Mouse (Mus musculus) retina, embryonic 14.5 days (tissue): ENCODE measurements around the gene Mtmr14.

ENCODE experiments used
- DNase-seq: peaks from one replicate; pipeline ENCODE4 v3.0.0-alpha.2; 2015; ENCODE audit warnings: low spot score

Mtmr14 gene

GRCm38 (mm10) chr6:113237542-113238270 lies at the start of gene Mtmr14:
Gene Mtmr14, plus strand, starts transcription at chr6:113237843.
- DNase-seq, result peak; percentile 99

GRCm38 (mm10) chr6:113193765-113194460 lies 43.7 kb upstream of the Mtmr14 start:
- peak; percentile 63 for DNase-seq

- peak; percentile 28 for DNase-seq
Observed at GRCm38 (mm10) chr6:113194517-113194840, 43.2 kb upstream of the Mtmr14 start.

GRCm38 (mm10) chr6:113194841-113195595 lies 42.6 kb upstream of the Mtmr14 start, which contains the start of gene Lhfpl4:
Gene Lhfpl4, minus strand, starts transcription at chr6:113195384.
- DNase-seq, result peak; percentile 66

GRCm38 (mm10) chr6:113195596-113195992 lies 42.0 kb upstream of the Mtmr14 start:
- DNase-seq, result no peak

GRCm38 (mm10) chr6:113216280-113216679 lies 21.4 kb upstream of the Mtmr14 start:
- no peak for DNase-seq

GRCm38 (mm10) chr6:113225798-113226197 lies 11.8 kb upstream of the Mtmr14 start:
- no peak for DNase-seq

- no peak for DNase-seq
Observed at GRCm38 (mm10) chr6:113226705-113227104, 10.9 kb upstream of the Mtmr14 start.

- no peak for DNase-seq
Observed at GRCm38 (mm10) chr6:113235141-113235540, 2.5 kb upstream of the Mtmr14 start.

- DNase-seq, result no peak
Observed at GRCm38 (mm10) chr6:113238442-113238841, 799 bp downstream of the Mtmr14 start.

GRCm38 (mm10) chr6:113242753-113243152 lies 5.1 kb downstream of the Mtmr14 start:
- DNase-seq, result no peak

GRCm38 (mm10) chr6:113245585-113245984 lies 7.9 kb downstream of the Mtmr14 start:
- no peak for DNase-seq

- no peak for DNase-seq
Observed at GRCm38 (mm10) chr6:113250786-113251185, 13.1 kb downstream of the Mtmr14 start.

- DNase-seq, result no peak
Observed at GRCm38 (mm10) chr6:113251921-113252320, 14.3 kb downstream of the Mtmr14 start.

GRCm38 (mm10) chr6:113254899-113255298 lies 17.3 kb downstream of the Mtmr14 start:
- no peak for DNase-seq

GRCm38 (mm10) chr6:113261174-113261858 lies 23.7 kb downstream of the Mtmr14 start:
- no peak for DNase-seq

- no peak for DNase-seq
Observed at GRCm38 (mm10) chr6:113263531-113263930, 25.9 kb downstream of the Mtmr14 start.

GRCm38 (mm10) chr6:113264429-113264828 lies 26.8 kb downstream of the Mtmr14 start:
- no peak for DNase-seq

- no peak for DNase-seq
Observed at GRCm38 (mm10) chr6:113266996-113267655, 29.5 kb downstream of the Mtmr14 start.

GRCm38 (mm10) chr6:113267988-113268387 lies 30.3 kb downstream of the Mtmr14 start:
- no peak for DNase-seq

- DNase-seq, result no peak
Observed at GRCm38 (mm10) chr6:113272365-113272764, 34.7 kb downstream of the Mtmr14 start.

- DNase-seq, result no peak
Observed at GRCm38 (mm10) chr6:113276846-113277245, 39.2 kb downstream of the Mtmr14 start.
